Mouse (Mus musculus): ENCODE results near the gene Rbm28.

GRCm38 (mm10) chr6:29175113-29175512 is 10.3 kb upstream of the Rbm28 start:
- TF ChIP-seq EP300 (IDR thresholded peaks at IDR 0.05; ENCODE audit: low read depth) = no peak
- TF ChIP-seq CTCF (IDR thresholded peaks at IDR 0.05; ENCODE audit: low read depth) = no peak

All from liver, postnatal 0 days (tissue).